Mouse (Mus musculus): ENCODE results near the gene Kcnma1.

Kcnma1 gene

GRCm38 (mm10) chr14:23266554-23267309 is 747.6 kb downstream of the Kcnma1 start:
- no peak for DNase-seq (ENCODE audit: low spot score)

GRCm38 (mm10) chr14:23253154-23253553 is 761.1 kb downstream of the Kcnma1 start:
- no peak for DNase-seq (ENCODE audit: low spot score)

GRCm38 (mm10) chr14:23244446-23244845 is 769.8 kb downstream of the Kcnma1 start:
- DNase-seq (ENCODE audit: low spot score) = no peak

GRCm38 (mm10) chr14:23243857-23244256 is 770.4 kb downstream of the Kcnma1 start:
- DNase-seq (ENCODE audit: low spot score) = no peak

All from T-cell, adult 2 months (primary cell).